Mouse (Mus musculus) liver, adult (tissue): ENCODE results near the gene Gm527.

Experiments
- GATA4 ChIP-seq: IDR thresholded peaks from 2 replicates; pipeline ENCODE4 v1.6.1; 2014; ENCODE audit warnings: mild to moderate bottlenecking, low read length; ENCODE audit not compliant: insufficient replicate concordance

Gm527 gene

GRCm38 (mm10) chr12:64917578-64918471, at the start of gene Gm527:
Gene Gm527 (plus strand): TSS chr12:64917906.
- TF ChIP-seq GATA4, result no peak

DNA sequence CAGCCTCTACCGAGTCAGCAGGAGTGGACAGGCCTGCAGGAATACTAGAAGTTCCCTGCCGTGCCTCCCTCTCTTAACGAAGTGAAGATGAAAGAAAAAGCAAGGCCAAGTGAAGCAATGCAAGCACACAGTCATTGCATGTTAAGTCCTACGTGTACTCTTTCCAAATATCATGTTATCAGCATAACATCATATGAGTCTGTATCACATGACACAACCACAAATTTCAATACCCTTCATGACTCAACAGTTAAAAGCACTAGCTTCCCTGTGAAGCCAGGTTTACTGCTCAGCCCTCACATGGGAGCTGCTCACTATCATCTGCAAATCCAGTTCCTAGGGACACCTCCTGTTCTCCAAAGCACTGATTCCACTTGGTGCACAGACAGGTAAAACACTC, 46.6 kb upstream of the Gm527 start:
- TF ChIP-seq GATA4, result no peak

DNA sequence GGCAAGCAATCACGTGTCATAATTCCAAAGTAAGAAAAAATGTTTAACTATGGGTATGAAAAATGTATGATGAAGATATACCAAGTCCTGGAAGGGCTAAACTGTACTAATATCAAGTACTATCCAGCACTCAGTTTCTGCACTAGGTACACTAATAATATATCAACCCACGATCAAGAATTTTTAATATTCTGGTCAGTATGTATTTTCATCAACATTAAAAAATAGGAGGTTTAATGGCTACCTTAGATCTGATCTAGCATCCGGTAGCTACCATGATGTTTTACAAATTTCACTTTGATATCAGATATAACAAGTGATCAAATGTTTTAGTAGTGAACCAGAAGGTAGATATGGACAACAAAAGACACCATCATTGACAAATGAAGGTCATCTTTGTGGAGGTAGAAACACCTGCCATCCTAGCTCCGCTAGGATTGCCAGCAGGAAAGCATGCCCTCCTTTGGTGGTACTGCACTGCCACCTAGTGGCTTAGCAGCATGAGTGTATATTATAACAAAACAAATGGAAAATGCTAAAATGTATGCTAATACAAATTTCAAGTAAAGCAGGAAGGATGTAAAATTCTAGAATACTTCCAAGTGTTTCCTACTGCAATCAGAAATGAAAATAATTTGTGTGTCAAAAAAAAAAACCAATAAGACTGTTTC, 20.5 kb upstream of the Gm527 start:
- TF ChIP-seq GATA4, result no peak

GRCm38 (mm10) chr12:64902506-64902905, 15.2 kb upstream of the Gm527 start:
- no peak for TF ChIP-seq GATA4

DNA sequence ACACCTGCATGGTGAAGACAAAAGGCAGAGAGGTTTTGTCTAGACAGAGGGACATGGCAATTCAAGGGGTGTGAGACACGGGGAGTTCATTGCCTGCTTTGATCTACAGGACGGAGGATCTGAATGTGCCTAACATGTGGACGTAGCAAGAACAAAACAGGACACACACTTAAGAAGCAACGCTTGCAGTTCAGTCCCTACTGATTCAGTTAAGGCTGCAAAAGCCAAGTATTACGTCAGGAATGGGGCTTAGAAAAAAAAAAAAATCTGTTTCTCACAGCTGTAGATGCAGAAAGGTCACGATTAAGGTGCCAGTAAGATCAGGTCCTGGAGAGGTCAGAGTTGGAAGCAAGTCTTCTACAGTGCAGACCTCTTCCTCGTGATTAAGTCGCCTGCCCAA, 14.5 kb upstream of the Gm527 start:
- no peak for TF ChIP-seq GATA4

DNA sequence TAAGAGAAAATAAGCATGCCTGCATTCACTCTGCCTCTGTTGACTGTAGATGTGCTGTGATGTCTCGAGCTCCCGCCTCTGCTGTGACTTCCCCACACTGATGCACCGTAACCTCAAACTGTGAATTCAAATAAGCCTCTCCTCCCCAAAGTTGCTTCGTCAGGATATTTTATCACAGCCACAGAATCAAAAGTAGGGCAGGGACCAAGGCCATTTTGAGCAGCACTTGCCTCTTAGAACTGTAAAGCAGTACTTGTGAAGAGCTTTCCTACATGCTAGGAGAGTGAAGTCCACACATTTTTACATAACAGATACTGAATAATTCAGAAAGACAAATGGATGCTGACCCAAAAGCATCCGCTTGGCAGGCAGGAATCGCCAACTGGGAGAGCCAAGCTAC, 4.7 kb upstream of the Gm527 start:
- TF ChIP-seq GATA4, result no peak

DNA sequence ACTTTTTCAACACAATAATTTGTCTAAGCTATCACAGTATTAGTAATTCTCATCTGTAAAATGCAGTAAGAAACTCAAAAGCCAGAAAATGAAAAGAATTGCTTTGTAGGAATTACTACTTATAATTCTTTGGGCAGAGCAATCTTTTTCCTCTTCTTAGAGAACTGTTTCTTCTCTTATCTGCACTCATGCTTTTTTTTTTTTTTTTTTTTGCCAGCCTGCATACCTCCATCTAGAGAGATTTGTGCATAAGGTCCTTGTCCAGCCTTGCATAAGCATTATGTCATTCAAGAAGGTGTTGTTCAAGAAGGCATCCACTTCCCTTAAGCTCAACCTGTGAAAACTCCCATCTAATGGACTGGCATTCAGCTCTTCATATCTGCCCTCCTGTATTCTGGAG, 971 bp upstream of the Gm527 start:
- TF ChIP-seq GATA4, result no peak

- no peak for TF ChIP-seq GATA4
Measured at GRCm38 (mm10) chr12:64937493-64937892, 19.8 kb downstream of the Gm527 start.

DNA sequence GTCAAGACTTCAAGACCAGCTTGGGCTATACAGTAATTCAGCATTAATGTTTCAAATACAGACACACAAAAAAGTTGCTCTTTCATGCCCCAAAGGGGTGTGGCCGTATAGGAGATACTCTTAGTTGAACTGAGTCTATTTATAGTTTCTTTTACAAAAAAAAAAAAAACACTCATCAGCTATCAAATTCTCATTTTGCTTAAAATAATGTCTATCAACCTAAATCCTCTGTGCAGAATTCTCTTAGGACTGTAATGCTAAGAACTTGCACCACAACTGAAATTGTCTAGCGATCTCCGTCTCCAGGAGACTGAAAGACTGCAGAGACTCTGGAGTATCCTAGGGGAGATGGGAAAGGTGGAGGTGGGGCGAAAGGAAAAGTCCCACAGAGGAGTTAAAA, 46.9 kb downstream of the Gm527 start:
- TF ChIP-seq GATA4, result no peak

GRCm38 (mm10) chr12:64965124-64966026, 47.7 kb downstream of the Gm527 start, which contains the start of the genes Klhl28 and Togaram1:
Gene Klhl28 (minus strand): TSS chr12:64965534.
Gene Togaram1 (plus strand): TSS chr12:64965804.
- TF ChIP-seq GATA4, result peak; percentile 34; the same call in 1 of the 2 replicates

- TF ChIP-seq GATA4, result no peak
Measured at GRCm38 (mm10) chr12:64966101-64966631, 48.5 kb downstream of the Gm527 start.

GRCm38 (mm10) chr12:64966652-64967435, 49.1 kb downstream of the Gm527 start:
- no peak for TF ChIP-seq GATA4

DNA sequence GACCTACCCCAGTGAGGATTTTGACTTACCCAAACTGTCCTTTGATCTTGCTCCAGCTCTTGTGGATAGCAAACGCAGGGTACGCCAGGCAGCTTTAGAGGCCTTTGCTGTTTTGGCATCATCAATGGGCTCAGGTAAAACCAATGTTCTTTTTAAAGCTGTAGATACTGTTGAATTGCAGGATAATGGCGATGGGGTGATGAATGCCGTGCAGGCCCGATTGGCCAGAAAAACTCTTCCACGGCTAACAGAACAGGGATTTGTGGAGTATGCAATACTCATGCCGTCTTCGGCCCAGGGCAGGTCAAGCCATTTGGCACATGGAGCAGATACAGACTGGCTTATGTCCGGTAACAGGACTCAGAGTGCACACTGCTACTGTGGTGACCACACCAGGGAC, 49.8 kb downstream of the Gm527 start:
- TF ChIP-seq GATA4, result no peak

GRCm38 (mm10) chr12:64968067-64968466, 50.4 kb downstream of the Gm527 start:
- no peak for TF ChIP-seq GATA4
